Mouse (Mus musculus): ENCODE measurements around the gene Krcc1.

Gene Krcc1

GRCm38 (mm10) chr6:71332236-71332965, 60.9 kb downstream of the Krcc1 start:
- DNase-seq (ENCODE audit: low read depth): no peak

DNA sequence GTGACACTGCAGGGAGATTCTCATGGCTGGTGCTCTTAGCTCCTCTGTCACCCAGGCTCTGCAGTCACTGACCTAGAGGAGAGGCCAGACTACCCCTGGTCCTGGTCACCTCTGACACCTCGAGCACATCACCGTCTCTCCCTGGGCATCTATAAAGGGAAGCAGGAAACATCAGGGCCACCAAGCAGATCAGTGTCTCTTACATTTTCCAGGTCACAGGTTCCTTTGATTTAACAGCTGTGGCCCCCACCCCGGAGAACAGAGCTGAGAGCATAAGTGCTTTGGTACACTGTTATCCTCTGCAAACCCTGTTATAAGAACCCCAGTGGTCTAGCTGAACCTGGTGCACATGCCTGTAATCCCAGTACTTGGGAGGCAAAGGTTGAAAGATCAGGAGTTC, 61.6 kb downstream of the Krcc1 start:
- no peak for DNase-seq (ENCODE audit: low read depth)

- DNase-seq (ENCODE audit: low read depth): no peak
Observed at GRCm38 (mm10) chr6:71333578-71334273, 62.2 kb downstream of the Krcc1 start.
